Mouse (Mus musculus) layer of hippocampus, postnatal 25 days (tissue): ENCODE results near the gene Dio3. TPM values are rescaled to one million over a fixed set of nuclear protein-coding genes. Genes with fewer than 3 reads are reported as not detected.

ENCODE experiments used
- DNase-seq, 2 experiments: peaks; one replicate each; pipeline ENCODE4 v3.0.0; 2022; ENCODE audit warnings: mixed read lengths in 2 of 2, low spot score in 1 of 2; ENCODE audit errors: extremely low spot score in 1 of 2
- total RNA-seq, 2 experiments: library from RNA; stranded (reverse); gene quantifications; 2 replicates each; pipeline ENCODE4 v1.2.3; 2021

The Dio3 gene
- total RNA-seq: 1 to 10 TPM; 2.4 to 7.7 TPM

- no peak for DNase-seq
These were observed at the start of gene Dio3 for GRCm38 (mm10) chr12:110278853-110279252. TSS of gene Dio3 (plus strand) at chr12:110279068.

GRCm38 (mm10) chr12:110230296-110230695 lies 48.6 kb upstream of the Dio3 start:
- no peak for DNase-seq

GRCm38 (mm10) chr12:110230767-110231166 lies 48.1 kb upstream of the Dio3 start:
- no peak for DNase-seq

- no peak for DNase-seq
These were observed 46.9 kb upstream of the Dio3 start for GRCm38 (mm10) chr12:110231709-110232600.

GRCm38 (mm10) chr12:110235908-110236307 lies 43.0 kb upstream of the Dio3 start:
- DNase-seq: no peak

- DNase-seq: no peak
These were observed 41.8 kb upstream of the Dio3 start for GRCm38 (mm10) chr12:110237046-110237445.

- no peak for DNase-seq
These were observed 39.5 kb upstream of the Dio3 start for GRCm38 (mm10) chr12:110239358-110239757.

- DNase-seq: no peak
These were observed 34.3 kb upstream of the Dio3 start for GRCm38 (mm10) chr12:110244581-110244980.

- DNase-seq: no peak
These were observed 33.4 kb upstream of the Dio3 start for GRCm38 (mm10) chr12:110245461-110245860.

- no peak for DNase-seq
These were observed 26.7 kb upstream of the Dio3 start for GRCm38 (mm10) chr12:110252163-110252575.

GRCm38 (mm10) chr12:110255731-110256130 lies 23.1 kb upstream of the Dio3 start:
- no peak for DNase-seq

- DNase-seq: no peak
These were observed 22.2 kb upstream of the Dio3 start for GRCm38 (mm10) chr12:110256478-110257220.

GRCm38 (mm10) chr12:110268226-110268625 lies 10.6 kb upstream of the Dio3 start:
- DNase-seq: no peak

- DNase-seq: no peak
These were observed 9.2 kb upstream of the Dio3 start for GRCm38 (mm10) chr12:110269686-110270085.

GRCm38 (mm10) chr12:110276034-110276433 lies 2.8 kb upstream of the Dio3 start:
- DNase-seq: no peak

- no peak for DNase-seq
These were observed 1.5 kb upstream of the Dio3 start for GRCm38 (mm10) chr12:110277259-110277964.

- no peak for DNase-seq
These were observed 932 bp upstream of the Dio3 start for GRCm38 (mm10) chr12:110277965-110278307.

- DNase-seq: no peak
These were observed 1.5 kb downstream of the Dio3 start for GRCm38 (mm10) chr12:110280373-110280772.

GRCm38 (mm10) chr12:110283792-110284191 lies 4.9 kb downstream of the Dio3 start:
- DNase-seq: no peak

GRCm38 (mm10) chr12:110292816-110293215 lies 13.9 kb downstream of the Dio3 start:
- no peak for DNase-seq

- DNase-seq: no peak
These were observed 16.0 kb downstream of the Dio3 start for GRCm38 (mm10) chr12:110294891-110295290.
